Mouse (Mus musculus) testis, adult 2 months (tissue): ENCODE results near the gene Nkx1-2.

Experiments
- CTCF ChIP-seq: fragments of 200-500 bp; IDR thresholded peaks from 2 replicates; pipeline ENCODE4 v1.5.1; 2012; ENCODE audit warnings: low read depth, mild to moderate bottlenecking, inconsistent platforms, low read length, moderate library complexity; ENCODE audit not compliant: control insufficient read depth, insufficient read depth, insufficient replicate concordance
- POLR2A ChIP-seq: fragments of 200-500 bp; IDR thresholded peaks from 2 replicates; pipeline ENCODE4 v1.6.1; 2012; ENCODE audit warnings: low read depth, mild to moderate bottlenecking, inconsistent platforms, low read length, moderate library complexity; ENCODE audit not compliant: control insufficient read depth

GRCm38 (mm10) chr7:132608316-132609020 lies 9.0 kb upstream of the Nkx1-2 start:
- TF ChIP-seq CTCF (no peak), POLR2A (no peak)
